Mouse (Mus musculus): Measurements from ENCODE around the gene Hrc. TPM values are rescaled to one million over a fixed set of nuclear protein-coding genes. Genes with fewer than 3 reads are reported as not detected.

The Hrc gene
- total RNA-seq (2021) = under 1 TPM; 0.23 to 0.61 TPM
- long read RNA-seq, experiment 1, partial matches to known transcripts = 1 of 1 reads
- long read RNA-seq, experiment 1, other reads (novel, unspliced or antisense) = 0 of 1 reads
- long read RNA-seq, experiment 2 = 0 reads

DNA sequence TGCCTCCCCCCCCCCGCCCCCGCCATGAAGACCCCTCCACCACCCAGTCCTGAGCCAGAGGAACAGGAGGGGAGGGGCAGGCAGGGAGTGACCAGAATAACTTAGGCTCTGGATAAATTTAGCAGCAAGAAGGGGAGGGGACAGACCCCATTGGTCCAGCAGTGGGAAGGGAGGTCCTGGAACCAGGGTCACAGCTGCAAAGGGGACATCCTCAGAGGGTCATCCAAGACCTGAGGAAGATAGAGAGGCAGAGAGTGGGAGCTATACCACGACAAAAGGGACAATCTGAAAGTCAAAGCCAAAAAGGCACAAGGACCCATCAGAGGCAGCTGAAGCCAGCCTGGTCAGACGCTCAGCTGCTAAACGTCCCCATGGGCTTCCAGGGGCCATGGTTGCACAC lies at the start of gene Hrc:
Gene Hrc, plus strand, starts transcription at position 235 of the 400 bp plus-strand sequence.
- Histone ChIP-seq H3K4me3 (no peak within 1 kb of the TSS), H3K27ac (no peak within 1 kb of the TSS)
- TF ChIP-seq CTCF (IDR thresholded peaks at IDR 0.05) = no peak
- DNase-seq (ENCODE audit: extremely low spot score in 1 of 2, low spot score in 2 of 2) = no peak
- intact Hi-C loops (cut with DNase I) = no loop called here

DNA sequence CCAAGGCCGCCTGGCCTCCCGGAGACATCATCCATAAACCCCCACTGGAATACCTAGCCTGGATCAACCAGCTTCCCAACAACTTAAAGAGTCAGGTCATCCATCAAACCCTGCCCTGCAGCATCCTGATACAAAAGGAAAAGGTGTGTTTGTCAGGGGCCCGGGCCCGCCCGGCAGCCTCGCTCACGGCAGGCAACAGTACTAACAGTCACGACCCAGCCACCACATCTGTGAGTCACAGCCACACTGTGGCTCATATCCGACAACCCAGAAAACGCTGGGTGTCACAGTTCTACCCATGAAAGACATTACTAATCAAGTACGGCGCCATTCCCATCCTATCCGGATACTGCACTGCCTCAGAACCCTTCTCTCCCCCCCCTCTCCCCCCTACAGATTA lies 48.6 kb upstream of the Hrc start:
- intact Hi-C loops (cut with DNase I) = no loop called here
- no peak overlapping the region for H3K4me3 ChIP-seq
- no peak for TF ChIP-seq CTCF (IDR thresholded peaks at IDR 0.05)
- no peak overlapping the region for H3K27ac ChIP-seq
- DNase-seq (ENCODE audit: extremely low spot score in 1 of 2, low spot score in 2 of 2) = no peak

DNA sequence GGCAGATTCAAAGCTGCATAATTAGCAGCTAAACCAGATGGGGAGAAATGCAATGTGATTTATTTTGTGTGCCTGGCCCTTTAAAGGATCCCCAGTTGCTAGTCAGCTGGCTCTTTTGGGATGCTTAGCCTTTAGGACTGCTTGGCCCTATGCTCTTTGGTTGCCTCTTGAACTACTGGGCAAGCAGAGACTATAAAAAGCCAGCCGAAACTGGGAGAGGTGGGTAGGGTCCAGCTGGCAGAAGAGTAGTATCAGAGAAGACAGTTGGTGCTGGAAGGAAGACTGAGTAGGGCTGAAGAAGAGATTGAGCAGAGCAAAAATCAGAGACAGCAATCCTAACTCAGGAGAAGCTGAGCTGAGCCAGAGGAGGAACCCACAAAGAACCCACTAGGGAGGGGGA lies 38.5 kb upstream of the Hrc start:
- intact Hi-C loops (cut with DNase I) = loop anchor here (5.0 kb wide), 2 partner anchors 89 to 214 kb away; no protein-coding TSS in a partner anchor
- no peak for DNase-seq (ENCODE audit: extremely low spot score in 1 of 2, low spot score in 2 of 2)

GRCm38 (mm10) chr7:45297563-45297962 lies 37.5 kb upstream of the Hrc start:
- no peak for TF ChIP-seq CTCF (IDR thresholded peaks at IDR 0.05)
- intact Hi-C loops (cut with DNase I) = loop anchor here (5.0 kb wide), 2 partner anchors 90 to 215 kb away; no protein-coding TSS in a partner anchor
- no peak for DNase-seq (ENCODE audit: extremely low spot score in 1 of 2, low spot score in 2 of 2)
- peak overlapping the region; percentile 44 for H3K27ac ChIP-seq
- H3K4me3 ChIP-seq = no peak overlapping the region

More for the DNA sequence above, 38.5 kb upstream of the Hrc start:
- Histone ChIP-seq H3K4me3 (no peak overlapping the region), H3K27ac (no peak overlapping the region)
- TF ChIP-seq CTCF (IDR thresholded peaks at IDR 0.05) = no peak

DNA sequence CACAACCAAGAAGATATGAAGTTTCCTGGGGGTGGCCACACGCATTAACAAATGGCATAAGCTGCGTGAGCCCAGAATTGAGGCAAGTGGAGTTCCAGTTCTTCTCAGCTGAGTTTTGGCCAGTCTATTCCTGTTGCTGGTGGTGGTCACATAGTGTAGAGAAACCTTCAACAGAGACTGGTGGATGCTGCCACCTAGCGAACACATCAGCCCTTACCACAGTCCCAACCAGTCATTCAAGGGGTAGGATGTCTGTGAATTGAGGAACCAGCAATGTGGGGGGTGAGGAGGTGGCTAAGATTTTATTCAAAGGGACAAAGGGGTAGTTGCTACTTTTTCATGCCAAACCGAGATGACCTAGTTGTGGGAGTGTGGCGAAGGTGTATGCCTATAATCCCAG lies 35.3 kb upstream of the Hrc start:
- TF ChIP-seq CTCF (IDR thresholded peaks at IDR 0.05) = peak; percentile 68
- no peak overlapping the region for H3K4me3 ChIP-seq
- intact Hi-C loops (cut with DNase I) = loop anchor here (1.0 to 5.0 kb wide), 4 partner anchors 41 to 217 kb away; no protein-coding TSS in a partner anchor
- DNase-seq (ENCODE audit: extremely low spot score in 1 of 2, low spot score in 2 of 2) = peak; percentile 64 to 69
- H3K27ac ChIP-seq = peak overlapping the region; percentile 70

- peak; percentile 62 to 80 for DNase-seq (ENCODE audit: extremely low spot score in 1 of 2, low spot score in 2 of 2)
- Histone ChIP-seq H3K4me3 (no peak overlapping the region), H3K27ac (peak overlapping the region; percentile 70)
- intact Hi-C loops (cut with DNase I) = loop anchor here (2.0 kb wide), 1 partner anchor 41 kb away; no protein-coding TSS in a partner anchor
- TF ChIP-seq CTCF (IDR thresholded peaks at IDR 0.05) = peak; percentile 73
Measured at GRCm38 (mm10) chr7:45300270-45300669, 34.8 kb upstream of the Hrc start.

- intact Hi-C loops (cut with DNase I) = no loop called here
- H3K27ac ChIP-seq = no peak overlapping the region
- no peak for DNase-seq (ENCODE audit: extremely low spot score in 1 of 2, low spot score in 2 of 2)
- H3K4me3 ChIP-seq = no peak overlapping the region
- TF ChIP-seq CTCF (IDR thresholded peaks at IDR 0.05) = no peak
Measured at GRCm38 (mm10) chr7:45302626-45303025, 32.5 kb upstream of the Hrc start.

DNA sequence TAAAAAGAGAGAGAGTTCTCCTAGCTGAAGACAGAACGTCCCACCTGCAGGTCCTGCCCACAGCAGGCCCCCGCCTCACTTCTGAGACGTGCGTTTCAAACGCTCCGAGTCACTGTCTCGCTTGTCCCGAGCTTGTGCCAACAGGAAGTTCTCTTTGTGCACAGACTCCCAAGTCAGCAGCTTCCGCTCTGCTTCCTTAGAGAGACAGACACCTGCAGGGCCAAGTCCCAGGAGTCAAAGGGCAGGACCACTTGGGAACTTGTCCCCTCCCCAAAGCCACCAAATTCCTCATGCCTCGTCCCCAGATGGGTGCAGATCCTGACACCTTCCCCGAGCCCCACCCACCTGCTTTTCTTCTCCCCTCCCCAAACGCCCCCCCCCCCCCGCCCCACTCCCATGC lies 30.2 kb upstream of the Hrc start:
- Histone ChIP-seq H3K27ac (no peak overlapping the region), H3K4me3 (0 out of 2 replicates have a peak overlapping the region, but pooled peaks have one; percentile 5)
- no peak for DNase-seq (ENCODE audit: extremely low spot score in 1 of 2, low spot score in 2 of 2)
- intact Hi-C loops (cut with DNase I) = loop anchor here (5.0 kb wide), 2 partner anchors 57 to 92 kb away; partner anchors contain the start of gene Snrnp70
- TF ChIP-seq CTCF (IDR thresholded peaks at IDR 0.05) = no peak

GRCm38 (mm10) chr7:45305275-45305674 lies 29.8 kb upstream of the Hrc start:
- intact Hi-C loops (cut with DNase I) = loop anchor here (5.0 kb wide), 2 partner anchors 57 to 92 kb away; partner anchors contain the start of gene Snrnp70
- TF ChIP-seq CTCF (IDR thresholded peaks at IDR 0.05) = peak; percentile 74
- DNase-seq (ENCODE audit: extremely low spot score in 1 of 2, low spot score in 2 of 2) = peak; percentile 69 to 71

DNA sequence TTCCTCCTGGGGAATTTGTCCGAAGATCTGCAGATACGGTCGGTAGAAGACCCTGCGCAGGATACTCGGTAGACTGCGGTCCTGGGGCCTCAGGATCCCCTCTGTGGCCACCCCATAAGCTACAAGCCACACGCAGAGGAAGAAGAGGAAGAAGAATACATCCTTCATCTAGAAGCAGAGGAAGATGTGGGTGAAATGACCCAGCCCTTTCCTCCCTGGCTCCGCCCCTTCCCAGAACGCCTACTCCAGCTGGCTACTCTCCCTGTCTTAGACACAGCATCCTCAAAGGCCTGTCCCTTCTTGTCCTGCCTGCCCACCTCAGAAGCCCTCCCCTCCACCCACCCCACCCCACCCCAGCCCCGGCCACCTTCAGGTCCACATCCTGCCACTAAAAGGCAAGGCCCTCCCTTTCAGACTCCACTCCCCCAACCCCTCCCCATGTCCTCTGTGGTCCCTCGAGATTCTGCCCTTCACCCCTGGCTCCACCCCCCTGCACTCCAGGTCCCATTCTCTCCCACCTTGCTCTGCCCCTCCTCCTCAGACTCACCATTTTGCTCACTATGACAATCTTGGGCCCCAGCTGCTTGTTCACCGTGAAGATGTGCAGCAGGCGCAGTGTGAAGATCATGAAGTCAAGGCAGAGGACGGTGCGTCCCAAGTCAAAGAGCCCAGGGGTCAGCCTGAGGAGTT lies 26.4 kb upstream of the Hrc start:
- no peak for DNase-seq (ENCODE audit: extremely low spot score in 1 of 2, low spot score in 2 of 2)
- H3K4me3 ChIP-seq = no peak overlapping the region
- no peak for TF ChIP-seq CTCF (IDR thresholded peaks at IDR 0.05)
- H3K27ac ChIP-seq = no peak overlapping the region
- intact Hi-C loops (cut with DNase I) = loop anchor here (5.0 kb wide), 2 partner anchors 54 to 89 kb away; partner anchors contain the start of gene Snrnp70

More at GRCm38 (mm10) chr7:45305275-45305674, 29.8 kb upstream of the Hrc start:
- Histone ChIP-seq H3K27ac (no peak overlapping the region), H3K4me3 (no peak overlapping the region)

- TF ChIP-seq CTCF (IDR thresholded peaks at IDR 0.05) = peak; percentile 67
- intact Hi-C loops (cut with DNase I) = loop anchor here (5.0 kb wide), 2 partner anchors 53 to 88 kb away; partner anchors contain the start of gene Snrnp70
- Histone ChIP-seq H3K27ac (no peak overlapping the region), H3K4me3 (no peak overlapping the region)
- no peak for DNase-seq (ENCODE audit: extremely low spot score in 1 of 2, low spot score in 2 of 2)
Measured at GRCm38 (mm10) chr7:45309455-45309854, 25.6 kb upstream of the Hrc start.

DNA sequence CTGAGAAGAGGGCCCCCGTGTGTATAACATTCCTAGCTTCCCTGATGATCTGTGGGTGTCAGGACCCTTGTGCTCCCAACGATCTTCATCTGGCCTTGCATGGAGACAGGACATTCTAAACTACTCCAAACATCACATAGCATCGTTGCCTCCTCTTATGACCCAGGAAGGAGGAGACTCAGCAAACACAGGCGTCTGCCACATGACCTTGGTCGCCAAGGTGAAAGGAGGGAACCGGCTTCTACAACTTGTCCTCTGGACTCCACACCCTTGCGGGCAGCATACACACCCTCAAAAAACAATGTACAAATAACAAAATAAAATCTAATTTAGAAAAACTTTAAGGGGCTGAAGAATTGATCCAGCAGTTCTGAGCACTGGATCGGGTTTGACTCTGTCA lies 23.1 kb upstream of the Hrc start:
- Histone ChIP-seq H3K4me3 (no peak overlapping the region), H3K27ac (no peak overlapping the region)
- DNase-seq (ENCODE audit: extremely low spot score in 1 of 2, low spot score in 2 of 2) = no peak
- intact Hi-C loops (cut with DNase I) = no loop called here
- TF ChIP-seq CTCF (IDR thresholded peaks at IDR 0.05) = no peak
